Mouse (Mus musculus): Measurements from ENCODE around the gene Jmjd6.

GRCm38 (mm10) chr11:116847187-116848085 lies 4.2 kb upstream of the Jmjd6 start:
- TF ChIP-seq CTCF (IDR thresholded peaks at IDR 0.05) (no peak), EP300 (IDR thresholded peaks at IDR 0.05) (no peak)
